7 mouse cellular contexts compared by ENCODE assay signal in the genomic region with DNA sequence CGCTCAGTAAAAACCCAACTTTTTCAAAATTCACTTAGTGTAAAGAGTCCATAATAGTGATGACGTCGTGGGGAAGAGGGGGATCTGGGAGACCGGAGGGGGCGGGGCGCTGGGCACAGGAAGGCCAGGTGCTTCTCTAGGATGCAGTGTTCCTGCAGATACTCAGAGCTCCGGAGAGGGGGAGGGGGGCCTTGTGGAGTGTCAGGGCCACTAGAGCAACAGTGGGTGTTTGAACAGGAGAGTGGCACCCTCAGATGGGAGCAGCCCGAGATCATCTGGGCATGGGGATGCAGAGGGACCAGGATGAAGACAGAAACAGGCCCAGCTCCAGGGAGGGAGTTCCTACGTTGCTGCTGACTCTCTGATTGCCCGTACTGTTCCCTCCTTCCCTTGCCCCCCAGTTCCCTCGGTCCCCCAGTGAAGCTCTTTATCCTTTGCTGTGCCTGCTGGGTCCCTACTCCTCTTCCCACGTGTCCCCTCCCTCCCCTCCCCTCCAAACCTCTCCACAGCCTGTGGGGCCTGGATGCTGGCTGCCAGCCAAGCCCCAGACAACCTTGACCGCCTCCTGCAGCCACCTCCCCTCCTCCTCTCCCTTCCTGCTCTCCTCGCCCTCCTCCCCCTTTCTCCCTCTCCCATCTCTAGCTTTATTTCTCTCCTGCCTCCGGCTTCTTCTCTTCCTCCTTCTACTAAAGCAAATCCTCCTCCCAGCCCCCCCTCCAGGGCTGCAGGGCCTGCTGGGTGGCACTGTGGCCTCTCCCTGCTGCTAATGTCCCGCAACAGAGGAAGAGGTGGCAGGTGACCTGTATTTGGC. TPM values are rescaled to one million over a fixed set of nuclear protein-coding genes. Genes with fewer than 3 reads are reported as not detected.
A peak's percentile ranks its signal among the peaks of the same experiment; 100 is the strongest.
DNase-seq lines count a peak whose midpoint lies in the region; ATAC-seq lines count a peak whose summit lies in the region.

No protein-coding gene starts in this region.

- H3K4me2 ChIP-seq in hindbrain, embryonic 11.5 days (replicated peaks; ENCODE audit: low read depth, low read length), result no peak overlapping the region; the same call in 1 of the 2 replicates
- peak overlapping the region; percentile 68 for H3K4me2 ChIP-seq in limb, embryonic 13.5 days (replicated peaks)
- H3K4me2 ChIP-seq in neural tube, embryonic 14.5 days (ENCODE audit: low read depth, low read length), result 0 out of 2 replicates have a peak overlapping the region, but pooled peaks have one; percentile 20

- H3K27ac ChIP-seq in hindbrain, embryonic 11.5 days (ENCODE audit: low read depth, low read length), result peak overlapping the region; percentile 55; the same call in 1 of the 2 replicates
- peak overlapping the region; percentile 92 for H3K27ac ChIP-seq in limb, embryonic 13.5 days
- H3K27ac ChIP-seq in neural tube, embryonic 14.5 days (ENCODE audit: low read depth, low read length), result 0 out of 2 replicates have a peak overlapping the region, but pooled peaks have one; percentile 52

- H3K9me3 ChIP-seq in hindbrain, embryonic 11.5 days (ENCODE audit: control insufficient read depth, low read length), result no peaks in the 10 kb centered on the region
- H3K9me3 ChIP-seq in limb, embryonic 13.5 days, result no peaks in the 10 kb centered on the region
- no peaks in the 10 kb centered on the region for H3K9me3 ChIP-seq in neural tube, embryonic 14.5 days (ENCODE audit: control insufficient read depth, low read length)

- WGBS in hindbrain, embryonic 11.5 days, result 9% methylated on average over 15 of the region's 16 CpGs
- 6% methylated on average over 16 of the region's 16 CpGs for WGBS in limb, embryonic 13.5 days
- WGBS in neural tube, embryonic 14.5 days, result 11% methylated on average over 16 of the region's 16 CpGs

- no peak overlapping the region for H3K4me3 ChIP-seq in hindbrain, embryonic 11.5 days (ENCODE audit: low read depth, low read length)
- H3K4me3 ChIP-seq in limb, embryonic 13.5 days, result 0 out of 2 replicates have a peak overlapping the region, but pooled peaks have one; percentile 8
- no peak overlapping the region for H3K4me3 ChIP-seq in neural tube, embryonic 14.5 days (ENCODE audit: low read depth, low read length)

- peaks cover 57% of the 10 kb centered on the region for H3K27me3 ChIP-seq in hindbrain, embryonic 11.5 days (ENCODE audit: control insufficient read depth, insufficient read depth, low read length)
- H3K27me3 ChIP-seq in limb, embryonic 13.5 days, result peaks cover 25% of the 10 kb centered on the region
- H3K27me3 ChIP-seq in neural tube, embryonic 14.5 days (ENCODE audit: control insufficient read depth, insufficient read depth, low read length), result peaks cover 5% of the 10 kb centered on the region; the same call in 1 of the 2 replicates

- no peak overlapping the region for H3K9ac ChIP-seq in hindbrain, embryonic 11.5 days (ENCODE audit: low read depth, low read length)
- no peak overlapping the region; the same call in 1 of the 2 replicates for H3K9ac ChIP-seq in limb, embryonic 13.5 days
- H3K9ac ChIP-seq in neural tube, embryonic 14.5 days (replicated peaks; ENCODE audit: low read depth, low read length), result no peak overlapping the region

- DNase-seq in 416B (ENCODE audit: low read depth) (peak; percentile 89), ZHBTc4 (ENCODE audit: low read depth, low spot score) (peak; percentile 42)
- DNase-seq in hindbrain, embryonic 11.5 days (ENCODE audit: low spot score), result peak; percentile 72
- no peak for DNase-seq in spleen, postnatal 36 days (ENCODE audit: low spot score in 2 of 2)
- no peak for DNase-seq in urinary bladder, postnatal 10 days (ENCODE audit: low spot score)

- no peak for ATAC-seq in hindbrain, embryonic 11.5 days (ENCODE audit: low FRiP score)
- no peak; the same call in 1 of the 2 replicates for ATAC-seq in limb, embryonic 13.5 days (ENCODE audit: low FRiP score, low read depth)
- ATAC-seq in neural tube, embryonic 14.5 days (ENCODE audit: low read depth), result no peak

- no peaks in the 10 kb centered on the region for H3K36me3 ChIP-seq in hindbrain, embryonic 11.5 days (ENCODE audit: control insufficient read depth, insufficient read depth, low read length)
- H3K36me3 ChIP-seq in limb, embryonic 13.5 days, result peaks cover 40% of the 10 kb centered on the region
- H3K36me3 ChIP-seq in neural tube, embryonic 14.5 days (ENCODE audit: control insufficient read depth, insufficient read depth, low read length), result 0 out of 2 replicates have a peak, but pooled peaks cover 8% of the 10 kb centered on the region

- peaks cover 40% of the 10 kb centered on the region for H3K4me1 ChIP-seq in hindbrain, embryonic 11.5 days (replicated peaks; ENCODE audit: control insufficient read depth, insufficient read depth, low read length)
- peaks cover 80% of the 10 kb centered on the region for H3K4me1 ChIP-seq in limb, embryonic 13.5 days
- peaks cover 34% of the 10 kb centered on the region for H3K4me1 ChIP-seq in neural tube, embryonic 14.5 days (ENCODE audit: control insufficient read depth, insufficient read depth, low read length)

RNA-seq across cellular contexts. Expression of gene Tle2, which starts 5.8 kb away (rescaled TPM):
- polyA plus RNA-seq in hindbrain, embryonic 11.5 days (2014; fragmentation: Nextera tagmentation; extraction: Ambion mirVana), result 7.2 and 8.8 TPM in 2 replicates
- 68.8 and 69.8 TPM in 2 replicates for polyA plus RNA-seq in limb, embryonic 13.5 days (2015; fragmentation: Nextera tagmentation; extraction: Ambion mirVana)
- 32.4 and 37.3 TPM in 2 replicates for polyA plus RNA-seq in neural tube, embryonic 14.5 days (2014; fragmentation: Nextera tagmentation; extraction: Ambion mirVana)

RNA-seq across cellular contexts. Expression of gene Aes, which starts 9.3 kb away (rescaled TPM):
- 264 and 280 TPM in 2 replicates for polyA plus RNA-seq in hindbrain, embryonic 11.5 days (2014; fragmentation: Nextera tagmentation; extraction: Ambion mirVana)
- polyA plus RNA-seq in limb, embryonic 13.5 days (2015; fragmentation: Nextera tagmentation; extraction: Ambion mirVana), result 477 and 492 TPM in 2 replicates
- 347 and 599 TPM in 2 replicates for polyA plus RNA-seq in neural tube, embryonic 14.5 days (2014; fragmentation: Nextera tagmentation; extraction: Ambion mirVana)

RNA-seq across cellular contexts. Expression of gene Gna11, which starts 23.6 kb away (rescaled TPM):
- 57.3 and 61.7 TPM in 2 replicates for polyA plus RNA-seq in hindbrain, embryonic 11.5 days (2014; fragmentation: Nextera tagmentation; extraction: Ambion mirVana)
- 89.8 and 89.9 TPM in 2 replicates for polyA plus RNA-seq in limb, embryonic 13.5 days (2015; fragmentation: Nextera tagmentation; extraction: Ambion mirVana)
- polyA plus RNA-seq in neural tube, embryonic 14.5 days (2014; fragmentation: Nextera tagmentation; extraction: Ambion mirVana), result 81.1 and 89.8 TPM in 2 replicates

RNA-seq across cellular contexts. Expression of gene Tle6, which starts 32.3 kb away (rescaled TPM):
- polyA plus RNA-seq in hindbrain, embryonic 11.5 days (2014; fragmentation: Nextera tagmentation; extraction: Ambion mirVana), result 5.1 and 7.7 TPM in 2 replicates
- 13.8 and 18.4 TPM in 2 replicates for polyA plus RNA-seq in limb, embryonic 13.5 days (2015; fragmentation: Nextera tagmentation; extraction: Ambion mirVana)
- 5.0 and 6.6 TPM in 2 replicates for polyA plus RNA-seq in neural tube, embryonic 14.5 days (2014; fragmentation: Nextera tagmentation; extraction: Ambion mirVana)

RNA-seq across cellular contexts. Expression of gene BC025920, which starts 37.5 kb away (rescaled TPM):
- 0.77 and 1.2 TPM in 2 replicates for polyA plus RNA-seq in hindbrain, embryonic 11.5 days (2014; fragmentation: Nextera tagmentation; extraction: Ambion mirVana)
- 1.3 and 1.5 TPM in 2 replicates for polyA plus RNA-seq in limb, embryonic 13.5 days (2015; fragmentation: Nextera tagmentation; extraction: Ambion mirVana)
- 1.0 and 1.9 TPM in 2 replicates for polyA plus RNA-seq in neural tube, embryonic 14.5 days (2014; fragmentation: Nextera tagmentation; extraction: Ambion mirVana)

Comparison
In these comparisons a context has a peak if more than half of its experiments do, and no peak if none do; other contexts are left out.
1. DNase-seq: peak in 416B (single experiment), ZHBTc4 (single experiment) and hindbrain, embryonic 11.5 days (single experiment); none in spleen, postnatal 36 days (0 of 2) and urinary bladder, postnatal 10 days (single experiment).
2. Peak in every context shown above with its lines, with median percentiles within 50 percentile points of each other: H3K27ac ChIP-seq.